Mouse (Mus musculus) forebrain, embryonic 15.5 days (tissue): ENCODE results near the gene C8g. TPM values are rescaled to one million over a fixed set of nuclear protein-coding genes. Genes with fewer than 3 reads are reported as not detected.

Experiments used
- ATAC-seq: fragments of 200-750 bp; cut with Nextera tagmentation; replicated peaks from 2 replicates; pipeline ENCODE4 v1.8.0; 2017; ENCODE audit warnings: mild to moderate bottlenecking, moderate TSS enrichment, moderate library complexity
- H3K27ac ChIP-seq: fragments of 300-500 bp; sonication (generic); replicated peaks from 2 replicates; pipeline ENCODE4 v1.5.1; 2015; ENCODE audit warnings: mild to moderate bottlenecking, inconsistent platforms
- H3K27me3 ChIP-seq: fragments of 300-500 bp; sonication (generic); 2 replicates; pipeline ENCODE4 v1.6.1; 2015; ENCODE audit warnings: inconsistent platforms
- H3K36me3 ChIP-seq: fragments of 300-500 bp; sonication (generic); 2 replicates; pipeline ENCODE4 v1.6.1; 2015; ENCODE audit warnings: mild to moderate bottlenecking, inconsistent platforms
- H3K4me1 ChIP-seq: fragments of 300-500 bp; sonication (generic); 2 replicates; pipeline ENCODE4 v1.6.1; 2015; ENCODE audit warnings: inconsistent platforms
- H3K4me2 ChIP-seq: fragments of 300-500 bp; sonication (generic); replicated peaks from 2 replicates; pipeline ENCODE4 v1.6.1; 2015; ENCODE audit warnings: mild to moderate bottlenecking, inconsistent platforms
- H3K4me3 ChIP-seq: fragments of 300-500 bp; sonication (generic); 2 replicates; pipeline ENCODE4 v1.5.1; 2015; ENCODE audit warnings: mild to moderate bottlenecking, inconsistent platforms
- H3K9ac ChIP-seq: fragments of 300-500 bp; sonication (generic); replicated peaks from 2 replicates; pipeline ENCODE4 v1.6.1; 2015; ENCODE audit warnings: mild to moderate bottlenecking, inconsistent platforms
- H3K9me3 ChIP-seq: fragments of 300-500 bp; sonication (generic); 2 replicates; pipeline ENCODE4 v1.6.1; 2016; ENCODE audit warnings: inconsistent platforms
- WGBS: fragments of 180-500 bp; shearing (Covaris S2); methylation state at CpG from one replicate; pipeline ENCODE4 v1.1.7; 2015; ENCODE audit warnings: mixed read lengths; 5-methylcytosine and 5-hydroxymethylcytosine counted together
- polyA plus RNA-seq: library from polyadenylated mRNA; unstranded; fragments of >200 nt; fragmentation: Nextera tagmentation; extraction: Ambion mirVana; gene quantifications from 2 replicates; pipeline ENCODE4 v1.2.1, GENCODE M21; 2015

The C8g gene
- polyA plus RNA-seq, 1 experiment from 2014 or later = 3.4 TPM

GRCm38 (mm10) chr2:25458911-25459310 lies 42.6 kb downstream of the C8g start:
- Histone ChIP-seq H3K27ac (no peak overlapping the region), H3K9me3 (no peaks in the 10 kb centered on the region), H3K4me2 (no peak overlapping the region), H3K4me1 (peaks cover 26% of the 10 kb centered on the region), H3K9ac (no peak overlapping the region), H3K36me3 (no peaks in the 10 kb centered on the region), H3K27me3 (no peaks in the 10 kb centered on the region), H3K4me3 (no peak overlapping the region)
- WGBS = 84% methylated on average over 5 of the region's 5 CpGs
- no peak for ATAC-seq

GRCm38 (mm10) chr2:25457022-25457896 lies 44.3 kb downstream of the C8g start:
- no peaks in the 10 kb centered on the region for H3K36me3 ChIP-seq
- H3K27ac ChIP-seq = no peak overlapping the region
- ATAC-seq = no peak
- WGBS = 86% methylated on average over 9 of the region's 9 CpGs
- no peaks in the 10 kb centered on the region for H3K27me3 ChIP-seq
- no peaks in the 10 kb centered on the region for H3K9me3 ChIP-seq
- no peak overlapping the region for H3K4me2 ChIP-seq
- no peak overlapping the region for H3K4me3 ChIP-seq
- peaks cover 26% of the 10 kb centered on the region for H3K4me1 ChIP-seq
- no peak overlapping the region for H3K9ac ChIP-seq

- no peaks in the 10 kb centered on the region for H3K27me3 ChIP-seq
- no peak for ATAC-seq
- H3K4me1 ChIP-seq = peaks cover 21% of the 10 kb centered on the region
- no peak within 1 kb of the TSS for H3K9ac ChIP-seq
- H3K9me3 ChIP-seq = no peaks in the 10 kb centered on the region
- no peaks in the 10 kb centered on the region for H3K36me3 ChIP-seq
- no peak within 1 kb of the TSS for H3K27ac ChIP-seq
- H3K4me3 ChIP-seq = no peak within 1 kb of the TSS
- WGBS = 68% methylated on average over 14 of the region's 14 CpGs
- H3K4me2 ChIP-seq = no peak within 1 kb of the TSS
These were observed 45.1 kb downstream of the C8g start, which contains the start of gene Clic3 for GRCm38 (mm10) chr2:25456205-25456953. TSS of gene Clic3 (plus strand) at chr2:25456838.

- H3K27ac ChIP-seq = no peak overlapping the region
- WGBS = 32% methylated on average over 1 of the region's 1 CpGs
- no peaks in the 10 kb centered on the region for H3K9me3 ChIP-seq
- ATAC-seq = no peak
- no peak overlapping the region for H3K4me3 ChIP-seq
- H3K4me2 ChIP-seq = no peak overlapping the region
- H3K9ac ChIP-seq = no peak overlapping the region
- H3K27me3 ChIP-seq = no peaks in the 10 kb centered on the region
- H3K4me1 ChIP-seq = no peaks in the 10 kb centered on the region
- H3K36me3 ChIP-seq = peaks cover 5% of the 10 kb centered on the region; the same call in 1 of the 2 replicates
These were observed 48.6 kb downstream of the C8g start for GRCm38 (mm10) chr2:25452951-25453350.

- WGBS = 90% methylated on average over 8 of the region's 8 CpGs
- Histone ChIP-seq H3K9me3 (no peaks in the 10 kb centered on the region), H3K4me1 (no peaks in the 10 kb centered on the region), H3K27me3 (no peaks in the 10 kb centered on the region), H3K36me3 (peaks cover 21% of the 10 kb centered on the region; the same call in 1 of the 2 replicates), H3K4me2 (no peak overlapping the region), H3K9ac (no peak overlapping the region), H3K4me3 (no peak overlapping the region), H3K27ac (no peak overlapping the region)
- ATAC-seq = no peak
These were observed 50.5 kb downstream of the C8g start for GRCm38 (mm10) chr2:25450853-25451647.

Other genes with a start within 250 kb of the C8g start
- gene Tmem203, start 246.3 kb downstream of the C8g start, polyA plus RNA-seq = 16.4 and 19.7 TPM in 2 replicates
- 15.6 and 16.5 TPM in 2 replicates for gene Tprn, start 239.1 kb downstream of the C8g start, polyA plus RNA-seq
- 209 and 225 TPM in 2 replicates for gene Ssna1, start 229.3 kb downstream of the C8g start, polyA plus RNA-seq
- 148 and 150 TPM in 2 replicates for gene Anapc2, start 229.2 kb downstream of the C8g start, polyA plus RNA-seq
- not detected in 2 replicates for gene Tmem210, start 213.6 kb downstream of the C8g start, polyA plus RNA-seq
- not detected in 2 replicates for gene Lrrc26, start 211.8 kb downstream of the C8g start, polyA plus RNA-seq
- 19.1 and 21.5 TPM in 2 replicates for gene Grin1, start 182.5 kb downstream of the C8g start, polyA plus RNA-seq
- 52.6 and 61.1 TPM in 2 replicates for gene Man1b1, start 169.4 kb downstream of the C8g start, polyA plus RNA-seq
- gene Dpp7, start 145.4 kb downstream of the C8g start, polyA plus RNA-seq = 25.5 and 29.3 TPM in 2 replicates
- 4.1 and 5.1 TPM in 2 replicates for gene Uap1l1, start 136.0 kb downstream of the C8g start, polyA plus RNA-seq
- gene Sapcd2, start 129.4 kb downstream of the C8g start, polyA plus RNA-seq = 31.9 and 32.6 TPM in 2 replicates
- gene Entpd2, start 105.8 kb downstream of the C8g start, polyA plus RNA-seq = 3.6 and 4.8 TPM in 2 replicates
- gene Npdc1, start 102.4 kb downstream of the C8g start, polyA plus RNA-seq = 406 and 408 TPM in 2 replicates
- gene Fut7, start 78.5 kb downstream of the C8g start, polyA plus RNA-seq = 0.20 TPM in 1 of 2 replicates, not detected in the other
- gene Abca2, start 73.0 kb downstream of the C8g start, polyA plus RNA-seq = 11.6 and 14.1 TPM in 2 replicates
- 3.3 and 3.4 TPM in 2 replicates for gene Clic3, start 44.9 kb downstream of the C8g start, polyA plus RNA-seq
- gene Paxx, start 40.6 kb downstream of the C8g start, polyA plus RNA-seq = 100 and 101 TPM in 2 replicates
- 112 and 123 TPM in 2 replicates for gene Ptgds, start 31.7 kb downstream of the C8g start, polyA plus RNA-seq
- not detected in 2 replicates for gene Lcn12, start 7.8 kb downstream of the C8g start, polyA plus RNA-seq
- gene Fbxw5, start 969 bp downstream of the C8g start, polyA plus RNA-seq = 128 and 130 TPM in 2 replicates
- gene Traf2, start 45.2 kb upstream of the C8g start, polyA plus RNA-seq = 28.2 and 28.6 TPM in 2 replicates
- gene Edf1, start 56.1 kb upstream of the C8g start, polyA plus RNA-seq = 368 and 393 TPM in 2 replicates
- gene Mamdc4, start 73.1 kb upstream of the C8g start, polyA plus RNA-seq = 4.2 and 5.3 TPM in 2 replicates
- 151 and 158 TPM in 2 replicates for gene Phpt1, start 73.5 kb upstream of the C8g start, polyA plus RNA-seq
- 5.5 and 5.9 TPM in 2 replicates for gene Ajm1, start 80.0 kb upstream of the C8g start, polyA plus RNA-seq
- gene Rabl6, start 106.8 kb upstream of the C8g start, polyA plus RNA-seq = 78.8 and 81.1 TPM in 2 replicates
- gene Ccdc183, start 116.0 kb upstream of the C8g start, polyA plus RNA-seq = 0.14 and 0.20 TPM in 2 replicates
- gene Tmem141, start 120.3 kb upstream of the C8g start, polyA plus RNA-seq = 23.8 and 25.0 TPM in 2 replicates
- gene Fcna, start 126.3 kb upstream of the C8g start, polyA plus RNA-seq = 2.2 and 2.7 TPM in 2 replicates
- not detected in 2 replicates for gene Lcn8, start 151.4 kb upstream of the C8g start, polyA plus RNA-seq
- gene Lcn5, start 156.2 kb upstream of the C8g start, polyA plus RNA-seq = not detected in 2 replicates
- gene Lcn6, start 175.1 kb upstream of the C8g start, polyA plus RNA-seq = not detected in 2 replicates
- gene Lcn10, start 181.0 kb upstream of the C8g start, polyA plus RNA-seq = not detected in 2 replicates
- gene Obp2a, start 198.3 kb upstream of the C8g start, polyA plus RNA-seq = not detected in 2 replicates
- 115 TPM in 2 replicates for gene Bmyc, start 205.0 kb upstream of the C8g start, polyA plus RNA-seq
- not detected in 2 replicates for gene Obp2b, start 235.3 kb upstream of the C8g start, polyA plus RNA-seq